7 mouse cellular contexts compared by ENCODE assay signal in the genomic region with DNA sequence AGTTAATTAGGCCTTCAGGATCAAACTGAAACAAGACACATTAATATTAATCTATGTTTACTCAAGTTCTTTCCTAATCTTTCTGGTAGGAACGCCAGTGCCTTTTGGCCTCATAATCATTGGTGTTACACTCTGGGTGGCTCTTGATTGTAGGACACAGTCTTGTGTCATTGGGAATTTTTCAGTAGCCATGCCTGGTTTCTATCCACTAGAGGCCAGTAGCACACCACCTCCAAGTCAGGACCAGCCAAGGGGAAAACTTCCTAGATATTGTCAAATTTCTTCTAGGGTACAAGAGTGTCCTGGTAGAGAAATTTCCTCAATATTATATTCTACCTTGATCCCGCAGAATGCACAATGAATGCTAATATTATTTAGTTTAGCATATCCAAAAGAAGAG.
A peak's percentile ranks its signal among the peaks of the same experiment; 100 is the strongest.
DNase-seq lines count a peak whose midpoint lies in the region; ATAC-seq and TF ChIP-seq lines count a peak whose summit lies in the region.

No protein-coding gene starts in this region.

- H3K4me2 ChIP-seq in limb, embryonic 14.5 days (replicated peaks; ENCODE audit: low read depth, low read length, severe bottlenecking) = no peak overlapping the region

- H3K9me3 ChIP-seq in limb, embryonic 14.5 days (ENCODE audit: control insufficient read depth, low read length) = no peaks in the 10 kb centered on the region

- H3K36me3 ChIP-seq in limb, embryonic 14.5 days (ENCODE audit: control insufficient read depth, insufficient read depth, low read length) = no peaks in the 10 kb centered on the region

- H3K9ac ChIP-seq in limb, embryonic 14.5 days (ENCODE audit: low read depth, low read length, severe bottlenecking) = no peak overlapping the region

- H3K27ac ChIP-seq in limb, embryonic 14.5 days (replicated peaks; ENCODE audit: low read depth, low read length) = no peak overlapping the region

- ATAC-seq in limb, embryonic 14.5 days (ENCODE audit: low FRiP score, low read depth) = no peak

- no peak for TF ChIP-seq POLR2A in limb, embryonic 14.5 days (IDR thresholded peaks at IDR 0.05; ENCODE audit: borderline replicate concordance, extremely low read depth, insufficient read depth, insufficient read length)

- WGBS in limb, embryonic 14.5 days = 41% methylated on average over 2 of the region's 2 CpGs

- peak; percentile 16 for DNase-seq in thymus, postnatal 0 days (ENCODE audit: low spot score)
- no peak for DNase-seq in thymus, postnatal 36 days
- peak; percentile 6 for DNase-seq in adrenal gland, adult 8-10 months
- DNase-seq in embryo, embryonic 10 days (ENCODE audit: low spot score) = peak; percentile 59
- peak; percentile 5 for DNase-seq in hindlimb bud, embryonic 11.5 days (ENCODE audit: extremely low spot score, low read depth, low spot score)
- peak; percentile 21 for DNase-seq in limb, embryonic 14.5 days (ENCODE audit: low spot score)
- DNase-seq in right cerebral cortex, postnatal 10 days (ENCODE audit: low spot score in 2 of 2) = peak; percentile 44 to 66

- no peak overlapping the region for H3K4me3 ChIP-seq in limb, embryonic 14.5 days (replicated peaks; ENCODE audit: low read length)

- H3K4me1 ChIP-seq in limb, embryonic 14.5 days (ENCODE audit: control insufficient read depth, insufficient read depth, low read length) = no peaks in the 10 kb centered on the region

- H3K27me3 ChIP-seq in limb, embryonic 14.5 days (ENCODE audit: control insufficient read depth, insufficient read depth, low read length) = no peaks in the 10 kb centered on the region

Comparison
In these comparisons a context has a peak if more than half of its experiments do, and no peak if none do; other contexts are left out.
1. DNase-seq: peak in thymus, postnatal 0 days (single experiment), adrenal gland, adult 8-10 months (single experiment), embryo, embryonic 10 days (single experiment), hindlimb bud, embryonic 11.5 days (single experiment), limb, embryonic 14.5 days (single experiment) and right cerebral cortex, postnatal 10 days (2 of 2); none in thymus, postnatal 36 days (0 of 2).